Mouse (Mus musculus): ENCODE results near the gene Rpain. TPM values are rescaled to one million over a fixed set of nuclear protein-coding genes. Genes with fewer than 3 reads are reported as not detected.
A peak's percentile ranks its signal among the peaks of the same experiment; 100 is the strongest.

Rpain gene
- polyA plus RNA-seq, 1 experiment from 2014 or later: 69.7 TPM

DNA sequence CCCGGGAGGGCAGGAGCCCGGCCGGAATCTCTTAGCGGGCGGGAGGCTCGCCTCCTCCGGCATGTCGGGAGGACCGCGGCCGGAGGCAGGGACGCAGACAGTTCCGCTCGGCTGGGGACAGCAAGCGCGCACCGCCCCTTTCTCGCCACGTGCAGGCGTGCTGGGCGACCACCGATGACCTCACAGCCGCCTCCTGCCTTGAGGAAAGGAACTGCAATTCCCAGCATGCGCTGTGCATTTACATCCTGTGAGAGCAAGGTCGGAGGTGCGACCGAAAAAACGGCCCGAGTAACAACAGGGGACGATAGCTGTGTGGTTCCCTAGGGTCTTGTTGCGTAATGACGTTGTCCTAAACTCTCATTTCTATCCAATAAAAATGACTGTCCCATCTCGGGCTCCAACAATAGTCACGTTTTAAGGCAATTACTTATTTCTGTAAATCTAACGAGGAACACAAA lies 34.3 kb downstream of the Rpain start, which contains the start of gene Dhx33:
Gene Dhx33 (minus strand): TSS at position 122 of the 458 bp plus-strand sequence.
- Histone ChIP-seq H3K27ac (no peak within 1 kb of the TSS; the same call in 1 of the 2 replicates), H3K4me2 (replicated peaks) (peak within 1 kb of the TSS; percentile 81), H3K27me3 (replicated peaks) (no peaks in the 10 kb centered on the region), H3K9me3 (no peaks in the 10 kb centered on the region), H3K36me3 (peaks cover 15% of the 10 kb centered on the region), H3K4me1 (peaks cover 12% of the 10 kb centered on the region), H3K9ac (peak within 1 kb of the TSS; percentile 67), H3K4me3 (peak within 1 kb of the TSS; percentile 86)
- under 1% methylated on average over 35 of the region's 35 CpGs for WGBS
- ATAC-seq (ENCODE audit: low FRiP score, low read depth): peak; percentile 99

DNA sequence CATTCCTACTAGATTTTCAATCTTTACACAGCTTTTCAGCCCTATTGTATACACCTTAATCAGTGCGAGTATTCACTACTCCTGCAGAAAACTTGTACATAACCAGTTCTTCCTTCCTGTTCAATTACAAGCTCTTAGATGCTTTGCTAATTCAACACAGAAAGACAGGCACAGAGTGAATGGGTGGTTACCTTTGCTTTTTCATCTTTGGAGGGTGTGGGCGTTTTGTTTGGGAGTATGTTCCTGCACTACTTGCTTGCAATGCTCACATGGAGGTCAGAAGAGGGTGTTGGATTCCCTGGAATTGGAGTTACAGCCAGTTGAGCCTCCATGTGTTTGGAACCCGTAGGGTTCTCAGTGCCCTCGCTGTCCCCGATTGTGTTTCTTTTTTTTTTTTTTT lies 35.0 kb downstream of the Rpain start:
- Histone ChIP-seq H3K4me3 (no peak overlapping the region), H3K9ac (0 out of 2 replicates have a peak overlapping the region, but pooled peaks have one; percentile 17), H3K9me3 (no peaks in the 10 kb centered on the region), H3K27me3 (replicated peaks) (no peaks in the 10 kb centered on the region), H3K36me3 (peaks cover 16% of the 10 kb centered on the region), H3K4me2 (replicated peaks) (peak overlapping the region; percentile 81), H3K27ac (no peak overlapping the region), H3K4me1 (peaks cover 12% of the 10 kb centered on the region)
- 69% methylated on average over 5 of the region's 5 CpGs for WGBS
- no peak for ATAC-seq (ENCODE audit: low FRiP score, low read depth)

DNA sequence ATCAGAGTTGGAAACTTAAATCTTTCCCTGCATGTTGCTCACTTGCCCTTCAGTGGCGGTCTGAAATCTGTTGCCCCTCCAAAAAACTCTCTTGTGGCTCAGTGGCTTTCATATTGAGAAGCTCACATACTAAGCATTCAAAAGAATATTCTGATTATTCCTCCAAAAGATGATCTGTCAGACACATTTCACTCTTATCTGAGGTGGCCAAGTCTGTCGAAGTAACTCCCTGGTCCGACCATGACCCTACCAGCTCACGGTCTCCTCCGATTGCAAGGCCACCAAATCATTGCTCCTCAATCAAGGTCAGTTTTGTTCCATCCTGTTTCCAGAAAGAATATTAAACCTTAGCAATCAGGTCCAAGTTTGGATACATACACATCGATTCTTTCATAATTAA lies 37.0 kb downstream of the Rpain start:
- no peak for ATAC-seq (ENCODE audit: low FRiP score, low read depth)
- Histone ChIP-seq H3K4me2 (replicated peaks) (no peak overlapping the region), H3K27me3 (replicated peaks) (no peaks in the 10 kb centered on the region), H3K9ac (no peak overlapping the region), H3K4me3 (no peak overlapping the region), H3K36me3 (peaks cover 34% of the 10 kb centered on the region), H3K9me3 (no peaks in the 10 kb centered on the region), H3K27ac (no peak overlapping the region), H3K4me1 (peaks cover 12% of the 10 kb centered on the region)
- WGBS: 95% methylated on average over 6 of the region's 6 CpGs

DNA sequence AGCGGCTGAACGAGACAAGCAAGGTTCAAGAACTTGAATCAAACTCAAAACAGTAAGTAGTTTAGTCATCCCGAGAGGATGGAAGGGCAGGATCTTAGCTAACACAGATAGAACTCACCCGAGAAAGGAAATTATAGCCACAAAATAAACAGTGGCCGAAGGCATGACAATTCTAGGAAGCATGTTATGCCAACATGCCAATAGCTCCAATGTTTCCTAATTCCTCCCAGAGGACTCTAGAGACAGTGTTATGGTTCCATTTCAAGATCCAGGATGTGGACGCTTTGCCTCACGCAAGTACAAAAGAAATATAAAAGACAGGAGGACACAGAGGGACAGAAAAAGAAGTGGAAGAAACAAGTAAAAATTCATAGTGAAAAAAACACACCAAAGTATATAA lies 37.8 kb downstream of the Rpain start:
- no peak for ATAC-seq (ENCODE audit: low FRiP score, low read depth)
- Histone ChIP-seq H3K36me3 (peaks cover 41% of the 10 kb centered on the region), H3K27me3 (replicated peaks) (no peaks in the 10 kb centered on the region), H3K27ac (no peak overlapping the region), H3K9ac (no peak overlapping the region), H3K4me1 (peaks cover 7% of the 10 kb centered on the region), H3K4me2 (replicated peaks) (no peak overlapping the region), H3K9me3 (no peaks in the 10 kb centered on the region), H3K4me3 (no peak overlapping the region)
- 90% methylated on average over 7 of the region's 7 CpGs for WGBS

DNA sequence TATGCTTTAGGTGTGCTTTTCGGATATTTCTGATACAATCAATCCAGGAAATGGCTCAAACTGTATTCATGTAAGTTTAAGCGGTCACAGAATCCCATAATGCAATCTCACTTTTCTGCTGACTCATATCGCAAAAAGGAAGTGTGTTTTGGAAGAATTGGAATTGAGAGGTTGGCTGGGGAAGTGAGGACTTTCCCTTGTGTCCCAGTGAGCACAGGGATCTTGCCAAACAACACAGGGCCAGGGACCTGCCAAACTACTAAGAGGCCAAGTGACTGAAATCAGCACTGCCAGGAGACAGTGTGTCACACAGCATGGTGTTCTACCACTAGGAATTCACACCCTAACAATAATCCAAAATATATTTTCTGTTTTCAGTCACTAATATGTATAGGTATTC lies 38.3 kb downstream of the Rpain start:
- peaks cover 43% of the 10 kb centered on the region for H3K36me3 ChIP-seq

DNA sequence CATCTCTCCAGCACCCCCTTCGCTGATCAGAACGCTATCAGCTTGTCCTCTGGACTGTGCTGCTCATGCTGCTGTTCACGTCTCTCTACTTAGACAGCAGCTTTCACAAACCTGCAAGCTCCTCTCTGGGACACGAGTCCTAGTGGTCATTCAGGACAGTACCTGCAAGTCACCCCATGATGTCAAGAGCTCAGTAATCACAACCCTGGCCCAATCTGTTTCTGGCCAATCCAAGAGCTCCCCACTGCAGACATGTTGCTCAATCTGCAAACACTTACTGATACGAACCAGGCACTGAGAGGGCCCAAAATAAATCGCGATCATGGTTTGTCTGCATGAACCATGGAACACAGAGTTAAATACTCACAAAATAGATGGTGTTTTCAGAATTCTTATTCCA lies 42.7 kb downstream of the Rpain start:
- H3K4me3 ChIP-seq: no peak overlapping the region
- no peak overlapping the region for H3K27ac ChIP-seq
- no peak overlapping the region for H3K4me2 ChIP-seq (replicated peaks)
- no peaks in the 10 kb centered on the region for H3K27me3 ChIP-seq (replicated peaks)
- 96% methylated on average over 7 of the region's 7 CpGs for WGBS
- peaks cover 10% of the 10 kb centered on the region for H3K4me1 ChIP-seq
- H3K9ac ChIP-seq: no peak overlapping the region
- H3K9me3 ChIP-seq: no peaks in the 10 kb centered on the region
- no peak for ATAC-seq (ENCODE audit: low FRiP score, low read depth)
- H3K36me3 ChIP-seq: peaks cover 49% of the 10 kb centered on the region

More for the DNA sequence above, 38.3 kb downstream of the Rpain start:
- no peak overlapping the region for H3K4me3 ChIP-seq
- no peak overlapping the region for H3K4me2 ChIP-seq (replicated peaks)
- peaks cover 2% of the 10 kb centered on the region for H3K4me1 ChIP-seq
- H3K9me3 ChIP-seq: no peaks in the 10 kb centered on the region
- WGBS: 96% methylated on average over 3 of the region's 3 CpGs
- no peak overlapping the region for H3K9ac ChIP-seq
- H3K27me3 ChIP-seq (replicated peaks): no peaks in the 10 kb centered on the region
- no peak for ATAC-seq (ENCODE audit: low FRiP score, low read depth)
- no peak overlapping the region for H3K27ac ChIP-seq

DNA sequence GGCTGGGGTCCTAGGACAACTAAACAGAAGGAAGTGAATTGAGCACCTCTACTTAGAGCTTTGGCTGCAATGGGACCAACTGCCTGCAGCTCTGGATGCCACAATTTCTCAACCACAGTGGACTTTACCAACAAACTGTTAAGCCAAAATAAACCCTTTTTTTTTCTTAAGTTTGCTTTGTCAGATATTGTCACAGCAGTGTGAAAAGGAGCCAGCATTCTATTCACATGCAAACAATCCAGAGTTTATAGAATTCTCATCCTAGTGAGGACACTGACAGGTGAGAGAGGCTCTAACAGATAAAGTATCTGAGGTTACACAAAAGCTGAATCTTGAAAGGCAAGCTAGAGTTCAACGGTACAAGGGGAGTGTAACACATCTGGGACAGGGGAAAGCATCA lies 47.0 kb downstream of the Rpain start:
- H3K9me3 ChIP-seq: no peaks in the 10 kb centered on the region
- no peak overlapping the region for H3K9ac ChIP-seq
- H3K27me3 ChIP-seq (replicated peaks): no peaks in the 10 kb centered on the region
- H3K27ac ChIP-seq: no peak overlapping the region
- no peak for ATAC-seq (ENCODE audit: low FRiP score, low read depth)
- H3K36me3 ChIP-seq: peaks cover 17% of the 10 kb centered on the region
- H3K4me2 ChIP-seq (replicated peaks): no peak overlapping the region
- WGBS: 100% methylated on average over 1 of the region's 1 CpGs
- no peak overlapping the region for H3K4me3 ChIP-seq
- H3K4me1 ChIP-seq: peaks cover 29% of the 10 kb centered on the region

DNA sequence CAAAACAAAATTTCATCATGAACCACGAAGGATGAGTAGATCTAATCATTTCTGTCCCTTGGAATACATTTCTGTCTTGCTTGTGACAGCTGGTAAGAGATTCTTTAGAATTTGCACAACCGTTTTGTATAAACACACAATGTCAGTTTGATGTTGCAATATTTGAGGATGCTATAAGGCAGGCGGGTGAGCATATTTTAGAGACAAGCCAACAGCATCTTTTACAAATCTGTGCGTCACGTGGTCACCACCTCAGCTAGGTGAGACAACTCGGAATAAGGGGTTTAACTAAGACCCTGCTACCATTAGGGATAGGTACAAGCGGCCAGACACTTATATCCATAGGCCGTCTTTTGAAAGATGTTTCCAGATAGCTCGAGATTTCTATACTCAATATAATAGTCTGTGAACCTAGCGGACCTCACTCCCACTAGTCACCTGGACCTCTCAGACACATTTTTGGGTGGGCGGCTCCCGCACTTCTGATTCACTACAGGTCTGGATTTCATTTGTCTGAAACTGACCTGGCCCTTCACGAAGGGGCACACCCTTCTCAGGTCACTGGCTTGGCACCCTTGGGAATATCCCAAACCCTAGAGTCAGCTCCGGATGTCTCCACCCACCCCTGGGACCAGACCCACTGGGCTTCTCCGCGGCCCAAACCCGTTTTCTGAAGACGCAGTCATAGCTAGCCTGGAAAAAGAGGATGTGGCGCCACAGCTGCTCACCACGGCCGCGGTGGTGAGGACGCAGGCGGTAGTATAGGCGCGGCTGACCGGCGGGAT lies 48.6 kb downstream of the Rpain start:
- ATAC-seq (ENCODE audit: low FRiP score, low read depth): peak; percentile 41; the same call in 1 of the 2 replicates
- H3K9me3 ChIP-seq: no peaks in the 10 kb centered on the region
- H3K4me2 ChIP-seq (replicated peaks): peak overlapping the region; percentile 81
- H3K9ac ChIP-seq: peak overlapping the region; percentile 69
- H3K27me3 ChIP-seq (replicated peaks): no peaks in the 10 kb centered on the region
- H3K36me3 ChIP-seq: peaks cover 6% of the 10 kb centered on the region
- H3K27ac ChIP-seq: no peak overlapping the region
- WGBS: 7% methylated on average over 28 of the region's 28 CpGs
- peak overlapping the region; percentile 67 for H3K4me3 ChIP-seq
- peaks cover 29% of the 10 kb centered on the region for H3K4me1 ChIP-seq

DNA sequence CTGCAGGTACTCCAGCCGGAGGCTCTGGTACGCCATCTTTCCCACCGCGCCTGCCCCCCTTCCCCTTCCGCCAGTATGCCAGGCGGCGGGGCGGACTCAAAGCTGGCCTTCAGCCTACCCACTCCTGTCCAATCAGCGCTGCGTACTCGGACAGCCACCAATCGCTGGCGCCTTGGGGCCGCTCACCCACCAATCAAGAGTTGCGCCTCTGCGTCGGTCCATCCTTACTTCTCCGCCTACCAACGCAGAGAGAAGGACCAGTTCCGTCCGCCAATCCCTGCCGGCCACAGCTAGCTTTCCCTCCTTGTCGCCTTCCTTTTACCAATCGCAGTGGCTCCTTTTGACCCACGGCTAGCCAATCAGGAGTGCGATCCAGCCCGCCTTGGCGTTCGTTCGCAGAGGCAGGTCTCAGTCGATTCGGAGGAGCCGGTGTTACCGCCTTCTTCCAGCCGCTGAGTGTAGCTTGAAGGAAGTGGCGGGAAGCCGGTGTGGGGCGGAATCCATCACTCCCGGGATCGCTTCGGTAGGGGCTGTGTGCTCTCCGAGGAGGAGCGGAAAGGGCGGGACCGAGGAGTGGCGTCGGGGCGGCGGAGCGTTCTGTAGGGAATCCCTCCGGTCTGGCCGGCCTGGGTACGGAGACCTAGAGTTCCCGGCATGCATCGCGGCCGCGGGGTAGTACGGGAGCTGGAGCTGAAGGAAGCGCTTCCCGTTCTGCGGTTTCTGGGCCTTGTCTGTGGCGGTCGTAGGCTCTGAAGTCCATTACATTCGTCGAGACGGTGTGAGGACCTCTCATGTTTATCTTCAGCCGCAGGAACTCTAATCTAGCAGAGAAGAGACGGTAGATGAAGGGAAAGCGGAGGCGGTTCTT lies 49.4 kb downstream of the Rpain start, which contains the start of the genes Mis12 and Derl2:
Gene Mis12 (plus strand): TSS at position 411 of the 868 bp plus-strand sequence.
Gene Derl2 (minus strand): TSS at position 641 of the 868 bp plus-strand sequence.
- peak; percentile 100 for ATAC-seq (ENCODE audit: low FRiP score, low read depth)
- no peaks in the 10 kb centered on the region for H3K9me3 ChIP-seq
- H3K9ac ChIP-seq: peak within 1 kb of the TSS; percentile 72
- no peaks in the 10 kb centered on the region for H3K27me3 ChIP-seq (replicated peaks)
- under 1% methylated on average over 71 of the region's 71 CpGs for WGBS
- H3K36me3 ChIP-seq: peaks cover 4% of the 10 kb centered on the region
- H3K27ac ChIP-seq: peak within 1 kb of the TSS; percentile 65
- peaks cover 29% of the 10 kb centered on the region for H3K4me1 ChIP-seq
- peak within 1 kb of the TSS; percentile 67 for H3K4me3 ChIP-seq
- H3K4me2 ChIP-seq (replicated peaks): peak within 1 kb of the TSS; percentile 81

Other genes starting within 250 kb of the Rpain start
- gene Zfp3, start 206.0 kb upstream of the Rpain start, polyA plus RNA-seq (2016; fragmentation: Nextera tagmentation; extraction: Ambion mirVana): 10.9 and 12.4 TPM in 2 replicates
- not detected in 2 replicates for gene Scimp, start 157.6 kb upstream of the Rpain start, polyA plus RNA-seq (2016; fragmentation: Nextera tagmentation; extraction: Ambion mirVana)
- 58.7 and 62.1 TPM in 2 replicates for gene Rabep1, start 125.4 kb upstream of the Rpain start, polyA plus RNA-seq (2016; fragmentation: Nextera tagmentation; extraction: Ambion mirVana)
- 142 and 150 TPM in 2 replicates for gene Nup88, start 240 bp upstream of the Rpain start, polyA plus RNA-seq (2016; fragmentation: Nextera tagmentation; extraction: Ambion mirVana)
- gene C1qbp, start 12.8 kb downstream of the Rpain start, polyA plus RNA-seq (2016; fragmentation: Nextera tagmentation; extraction: Ambion mirVana): 210 and 223 TPM in 2 replicates
- 17.3 and 18.0 TPM in 2 replicates for gene Dhx33, start 34.2 kb downstream of the Rpain start, polyA plus RNA-seq (2016; fragmentation: Nextera tagmentation; extraction: Ambion mirVana)
- 43.3 and 45.0 TPM in 2 replicates for gene Mis12, start 49.4 kb downstream of the Rpain start, polyA plus RNA-seq (2016; fragmentation: Nextera tagmentation; extraction: Ambion mirVana)
- 38.1 and 39.5 TPM in 2 replicates for gene Derl2, start 49.6 kb downstream of the Rpain start, polyA plus RNA-seq (2016; fragmentation: Nextera tagmentation; extraction: Ambion mirVana)
- 399 and 411 TPM in 2 replicates for gene 6330403K07Rik, start 63.3 kb downstream of the Rpain start, polyA plus RNA-seq (2016; fragmentation: Nextera tagmentation; extraction: Ambion mirVana)
- 0.11 TPM in 1 of 2 replicates, not detected in the other for gene Nlrp1a, start 174.5 kb downstream of the Rpain start, polyA plus RNA-seq (2016; fragmentation: Nextera tagmentation; extraction: Ambion mirVana)